Mouse (Mus musculus) heart, postnatal 25 days (tissue): Measurements from ENCODE around the gene Olfr806. TPM values are rescaled to one million over a fixed set of nuclear protein-coding genes. Genes with fewer than 3 reads are reported as not detected.

Experiments
- DNase-seq: peaks from one replicate; pipeline ENCODE4 v3.0.0; 2022; ENCODE audit warnings: low spot score
- intact Hi-C: fragments of 180-260 bp; cut with DNase I; formaldehyde crosslinking; loops from one replicate; pipeline ENCODE4 v1.15.1; 2025
- microRNA-seq: library from miRNA; unstranded; fragments of <30 nt; microRNA quantifications from one replicate; pipeline ENCODE4 v1.2.0, GENCODE M21; 2022
- total RNA-seq, 2 experiments: library from RNA; stranded (reverse); gene quantifications; 2 replicates each; pipeline ENCODE4 v1.2.3; 2021

Olfr806 gene
- not detected for total RNA-seq

DNA sequence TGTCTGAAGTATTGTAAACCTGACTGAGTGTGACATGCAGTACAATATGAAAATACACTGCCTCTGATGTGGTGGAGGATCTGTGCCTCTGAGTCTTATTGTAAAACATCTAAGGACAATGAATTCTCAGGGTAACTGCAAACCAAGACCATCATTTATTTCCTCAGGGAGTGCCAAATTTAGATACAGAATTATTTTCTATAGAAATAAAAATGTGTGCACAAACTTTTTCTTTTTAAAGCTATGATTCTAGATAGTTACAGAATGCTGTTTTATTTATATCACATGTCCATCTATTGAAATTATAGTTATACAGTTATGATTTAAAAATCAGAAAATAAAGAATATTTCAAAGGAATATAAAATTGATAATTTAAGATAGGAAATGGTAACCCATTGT is at the start of gene Olfr806:
Gene Olfr806, minus strand, starts transcription at position 101 of the 400 bp plus-strand sequence.
- intact Hi-C loops, result no loop called here
- DNase-seq, result no peak

DNA sequence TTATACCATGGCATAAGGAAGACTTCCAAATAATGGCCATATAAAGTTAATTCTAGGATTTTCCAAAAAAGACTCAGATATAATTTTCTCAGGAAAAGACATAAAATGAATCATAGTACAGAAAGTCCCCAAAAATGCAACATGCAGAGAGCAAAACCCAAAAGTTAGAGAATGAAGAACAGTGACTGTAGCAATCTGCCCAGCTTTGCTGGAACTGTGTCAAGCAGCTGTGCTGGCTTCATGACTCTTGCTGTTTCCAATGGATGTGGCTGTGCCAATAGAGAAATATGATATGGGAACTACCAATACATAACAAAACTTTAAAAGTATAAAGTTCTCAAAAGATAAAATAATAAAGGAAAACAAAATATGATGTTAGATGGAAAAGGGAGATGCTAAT is 36.4 kb upstream of the Olfr806 start:
- intact Hi-C loops, result no loop called here
- DNase-seq, result no peak

DNA sequence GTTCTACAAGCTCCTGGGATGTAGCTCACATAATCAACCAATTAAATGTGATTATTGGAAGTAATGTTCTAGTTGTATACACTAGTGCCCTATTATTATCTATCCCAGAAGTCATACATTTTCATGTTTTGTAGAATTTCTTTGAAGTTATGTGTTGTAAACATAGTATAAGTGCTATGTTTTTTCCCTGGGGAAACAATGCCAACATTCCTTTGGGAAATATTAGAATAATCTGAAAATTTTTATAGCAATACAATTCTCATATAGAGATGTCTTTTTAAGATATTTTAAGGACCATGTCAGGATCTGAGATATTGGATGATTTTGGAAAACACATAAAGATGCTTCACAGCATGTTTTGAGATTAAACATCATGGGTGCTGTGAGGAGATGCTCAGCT is 32.6 kb upstream of the Olfr806 start, which contains the start of gene Olfr809:
Gene Olfr809, plus strand, starts transcription at position 301 of the 400 bp plus-strand sequence.
- intact Hi-C loops, result no loop called here
- DNase-seq, result no peak

DNA sequence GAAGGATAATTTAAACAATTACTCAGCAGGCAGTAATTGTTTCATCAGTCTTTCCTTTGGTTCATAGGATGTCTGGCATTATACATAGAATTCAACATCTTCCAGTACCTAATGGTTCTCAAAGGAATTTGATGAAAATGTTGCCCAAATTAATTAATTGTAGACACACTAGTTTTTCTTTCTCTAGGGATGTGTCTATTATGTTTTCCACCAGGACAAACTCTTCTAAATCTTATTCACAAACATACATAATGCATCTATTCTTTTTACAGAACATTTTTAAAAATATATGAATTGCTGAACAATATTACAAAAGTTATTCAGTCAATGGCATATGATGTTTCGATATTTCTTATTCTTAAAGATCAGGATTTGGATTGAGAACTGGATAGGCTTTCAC is 23.5 kb upstream of the Olfr806 start, which contains the start of gene Olfr808:
Gene Olfr808, plus strand, starts transcription at position 301 of the 400 bp plus-strand sequence.
- intact Hi-C loops, result no loop called here
- no peak for DNase-seq

DNA sequence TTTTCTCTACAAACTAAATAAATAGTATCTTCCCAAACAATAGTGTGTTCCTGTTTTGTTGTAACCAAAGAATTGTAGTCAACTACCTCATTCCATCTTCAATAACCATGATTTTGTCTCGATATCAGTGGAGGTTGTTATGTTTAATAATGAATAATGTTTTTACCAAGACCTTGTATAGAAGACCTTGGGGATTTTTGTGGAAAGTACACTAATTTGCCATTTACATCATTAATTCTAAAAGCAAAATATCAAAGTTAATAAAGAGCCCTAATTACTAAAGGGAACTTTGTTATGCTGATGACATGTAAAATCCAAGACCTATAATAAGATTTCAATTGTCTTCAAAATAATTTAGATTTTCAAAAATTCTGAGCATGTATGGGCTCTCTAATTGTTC is 16.0 kb upstream of the Olfr806 start, which contains the start of gene Olfr807:
Gene Olfr807, minus strand, starts transcription at position 101 of the 400 bp plus-strand sequence.
- no peak for DNase-seq
- intact Hi-C loops, result no loop called here

DNA sequence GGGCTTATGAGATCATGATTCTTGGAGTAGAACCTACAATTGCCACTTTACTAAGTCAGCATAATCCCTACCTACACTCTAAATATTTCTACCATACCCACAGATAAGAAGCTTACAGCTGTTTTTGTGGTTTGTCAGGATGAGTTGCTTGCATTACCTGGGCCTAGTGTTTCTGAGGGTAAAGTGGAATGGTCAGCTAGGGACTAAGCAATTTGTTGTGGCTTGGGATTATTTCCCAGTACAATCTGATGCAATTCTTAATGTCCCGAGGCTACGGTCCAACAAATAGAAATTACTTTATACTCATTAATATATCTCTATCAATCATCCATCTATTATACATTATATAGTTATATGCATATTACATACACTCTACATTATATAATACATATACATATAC is 12.4 kb downstream of the Olfr806 start, which contains the start of gene Olfr805:
Gene Olfr805, minus strand, starts transcription at position 101 of the 400 bp plus-strand sequence.
- intact Hi-C loops, result no loop called here
- DNase-seq, result no peak

DNA sequence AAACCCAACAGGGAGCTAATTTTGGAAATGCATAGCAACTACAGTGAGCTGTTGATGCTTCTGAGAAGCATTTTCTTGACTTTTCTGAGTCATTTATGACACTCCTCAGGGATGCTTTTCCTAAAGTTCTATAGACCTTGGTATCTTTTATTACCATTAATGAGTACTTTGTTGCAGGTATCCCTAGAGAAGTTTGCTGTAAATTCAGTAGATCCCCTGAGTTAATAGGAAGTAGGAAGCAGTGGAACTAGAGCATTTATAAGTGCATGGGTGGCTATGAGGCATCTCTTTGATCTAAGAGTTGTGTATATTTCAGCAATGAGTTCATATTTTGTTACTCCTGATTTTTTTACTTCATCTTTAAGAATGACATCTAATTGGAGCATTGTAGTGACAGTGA is 38.8 kb downstream of the Olfr806 start, which contains the start of gene Olfr804:
Gene Olfr804, plus strand, starts transcription at position 301 of the 400 bp plus-strand sequence.
- no peak for DNase-seq
- intact Hi-C loops, result no loop called here

DNA sequence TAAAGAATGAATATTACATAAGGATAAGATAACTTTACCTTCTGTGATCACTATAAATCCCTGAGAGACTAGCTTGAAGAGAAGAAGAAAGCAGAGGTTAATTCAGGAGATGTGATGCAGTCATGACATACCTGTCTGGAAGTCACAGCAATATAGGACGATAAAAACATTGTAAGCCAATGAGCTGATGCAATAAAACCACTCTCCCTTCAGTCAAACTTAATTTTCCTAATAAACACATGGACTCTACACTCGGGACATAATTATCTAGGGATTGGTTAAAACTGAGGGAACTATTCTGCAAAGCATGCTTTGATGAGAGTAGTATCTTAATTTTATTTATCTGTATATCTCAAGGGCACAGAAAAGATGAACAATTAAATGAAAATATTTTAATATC is 47.5 kb downstream of the Olfr806 start, which contains the start of gene Olfr803:
Gene Olfr803, minus strand, starts transcription at position 101 of the 400 bp plus-strand sequence.
- intact Hi-C loops, result no loop called here
- DNase-seq, result no peak

DNA sequence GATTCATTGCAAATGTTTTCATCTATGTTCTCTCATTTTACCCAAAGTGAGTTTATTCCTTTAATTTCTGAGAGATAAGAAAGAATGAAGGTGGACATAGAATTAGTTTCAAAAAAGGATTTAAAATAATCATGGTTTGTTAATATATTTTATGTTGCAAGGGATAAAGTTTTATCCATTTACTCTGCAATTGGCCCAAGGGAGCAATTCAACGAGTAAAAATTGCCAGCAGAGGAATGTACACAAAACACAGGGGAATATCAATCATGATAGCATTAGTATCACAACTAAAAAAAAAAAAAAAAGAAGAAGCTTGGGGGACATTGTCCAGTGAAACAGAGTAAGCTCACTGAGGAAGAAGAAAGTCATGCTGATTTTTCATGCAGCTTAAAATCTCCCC is 53.7 kb downstream of the Olfr806 start, which contains the start of gene Olfr802:
Gene Olfr802, minus strand, starts transcription at position 101 of the 400 bp plus-strand sequence.
- intact Hi-C loops, result no loop called here
- DNase-seq, result no peak

Small RNA genes within 50 kb of the gene (microRNA-seq; reads per million reads assigned to microRNA genes)
- gene Gm24485, result not detected

Other genes with a start within 250 kb of the Olfr806 start
- not detected for gene Olfr790, start 243.4 kb downstream of the Olfr806 start, total RNA-seq
- not detected for gene Olfr791, start 220.1 kb downstream of the Olfr806 start, total RNA-seq
- not detected for gene Olfr792, start 202.8 kb downstream of the Olfr806 start, total RNA-seq
- gene Olfr794, start 174.3 kb downstream of the Olfr806 start, total RNA-seq, result not detected
- not detected for gene Olfr796, start 129.4 kb downstream of the Olfr806 start, total RNA-seq
- not detected for gene Olfr798, start 114.0 kb downstream of the Olfr806 start, total RNA-seq
- gene Olfr799, start 104.4 kb downstream of the Olfr806 start, total RNA-seq, result not detected
- not detected for gene Olfr800, start 84.2 kb downstream of the Olfr806 start, total RNA-seq
- gene Olfr801, start 68.1 kb downstream of the Olfr806 start, total RNA-seq, result not detected
- not detected for gene Olfr802, start 53.8 kb downstream of the Olfr806 start, total RNA-seq
- not detected for gene Olfr803, start 47.6 kb downstream of the Olfr806 start, total RNA-seq
- not detected for gene Olfr804, start 38.7 kb downstream of the Olfr806 start, total RNA-seq
- gene Olfr805, start 12.5 kb downstream of the Olfr806 start, total RNA-seq, result not detected
- not detected for gene Olfr807, start 15.9 kb upstream of the Olfr806 start, total RNA-seq
- gene Olfr808, start 23.6 kb upstream of the Olfr806 start, total RNA-seq, result not detected
- gene Olfr809, start 32.7 kb upstream of the Olfr806 start, total RNA-seq, result not detected
- gene Olfr810, start 53.0 kb upstream of the Olfr806 start, total RNA-seq, result not detected
- gene Olfr811, start 62.5 kb upstream of the Olfr806 start, total RNA-seq, result not detected
- not detected for gene Olfr812, start 104.2 kb upstream of the Olfr806 start, total RNA-seq
- gene Olfr813, start 113.4 kb upstream of the Olfr806 start, total RNA-seq, result not detected
- not detected for gene Olfr814, start 137.9 kb upstream of the Olfr806 start, total RNA-seq
- not detected for gene Olfr815, start 163.9 kb upstream of the Olfr806 start, total RNA-seq
- gene Olfr816, start 173.7 kb upstream of the Olfr806 start, total RNA-seq, result not detected
- not detected for gene Olfr818, start 207.2 kb upstream of the Olfr806 start, total RNA-seq
- gene Olfr819, start 225.3 kb upstream of the Olfr806 start, total RNA-seq, result not detected
- gene Olfr247, start 234.2 kb upstream of the Olfr806 start, total RNA-seq, result not detected
- not detected for gene Gm10310, start 243.1 kb upstream of the Olfr806 start, total RNA-seq